1 mouse cellular context compared by ENCODE assay signal in the genomic region with DNA sequence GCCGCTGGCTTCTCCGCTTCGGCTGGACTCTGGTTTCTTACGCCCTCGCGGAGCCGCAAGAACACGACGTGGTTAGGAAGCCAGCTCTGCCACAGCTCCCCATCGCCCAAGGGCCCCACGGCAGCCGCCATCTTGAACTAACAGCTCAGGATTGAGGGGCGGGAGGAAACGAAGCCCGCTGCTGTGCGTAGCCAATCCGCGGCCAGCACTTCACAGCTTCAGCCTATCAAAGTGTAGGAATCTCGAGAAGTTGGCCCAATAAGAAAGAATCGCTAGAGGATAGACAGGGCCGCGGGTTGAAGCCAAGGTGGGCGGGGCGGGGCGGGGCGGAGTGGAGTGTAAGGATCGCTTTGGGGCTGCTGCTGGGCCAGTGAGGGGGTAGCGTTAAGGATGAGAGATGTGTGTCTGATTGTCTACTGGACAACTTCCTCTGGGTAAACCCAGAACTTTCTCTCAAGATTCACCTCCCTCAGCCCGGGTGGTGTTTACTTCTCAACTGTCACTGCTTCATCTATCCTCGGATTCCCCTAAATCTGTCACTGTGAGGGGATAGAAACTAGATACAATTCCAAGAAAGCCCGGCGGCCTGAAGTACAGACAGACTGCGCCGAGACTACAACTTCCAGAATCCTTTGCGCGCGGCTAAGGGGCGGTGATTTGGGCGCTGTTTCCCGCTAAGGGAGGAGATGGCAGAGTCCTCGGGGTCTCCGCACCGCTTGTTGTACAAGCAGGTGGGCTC.
A peak's percentile ranks its signal among the peaks of the same experiment; 100 is the strongest.
TF ChIP-seq lines count a peak whose summit lies in the region.

Gene Nup88, minus strand, starts transcription at position 153 of the 739 bp plus-strand sequence.
Gene Rpain, plus strand, starts transcription at position 393 of the 739 bp plus-strand sequence.

TF ChIP-seq in CH12.LX, 34 proteins besides CTCF, POLR2A, EP300 and RAD21 (continued from another document):
- peak; percentile 95 for TF ChIP-seq NELFE (IDR thresholded peaks at IDR 0.05; ENCODE audit: low read depth, low read length)
- peak; percentile 85 for TF ChIP-seq CHD2 (IDR thresholded peaks at IDR 0.05; ENCODE audit: low read length)
- TF ChIP-seq E2F4 (IDR thresholded peaks at IDR 0.05; ENCODE audit: insufficient replicate concordance, low read depth, low read length) = peak; percentile 86; the same call in 1 of the 2 replicates
- TF ChIP-seq ZNF384 (IDR thresholded peaks at IDR 0.05; ENCODE audit: low read depth, low read length) = no peak
- TF ChIP-seq IRF4 (IDR thresholded peaks at IDR 0.05; ENCODE audit: low read depth, low read length) = peak; percentile 43; the same call in 1 of the 2 replicates
- TF ChIP-seq ZC3H11A (IDR thresholded peaks at IDR 0.05; ENCODE audit: low read depth, low read length) = no peak
- TF ChIP-seq JUND (conservative IDR thresholded peaks at IDR 0.05; ENCODE audit: low read depth, low read length) = no peak
- no peak for TF ChIP-seq UBTF (IDR thresholded peaks at IDR 0.05; ENCODE audit: low read depth, low read length)
- TF ChIP-seq ZMIZ1 (IDR thresholded peaks at IDR 0.05; ENCODE audit: low read depth, low read length) = peak; percentile 80; the same call in 1 of the 2 replicates
- peak; percentile 50; the same call in 1 of the 2 replicates for TF ChIP-seq MAX (IDR thresholded peaks at IDR 0.05; ENCODE audit: low read length)
- no peak for TF ChIP-seq USF2 (conservative IDR thresholded peaks at IDR 0.05; ENCODE audit: low read depth, low read length)
- TF ChIP-seq JUN (IDR thresholded peaks at IDR 0.05; ENCODE audit: insufficient read depth, low read depth, low read length) = no peak
- TF ChIP-seq GABPA (IDR thresholded peaks at IDR 0.05; ENCODE audit: insufficient replicate concordance, low read depth, low read length) = no peak; the same call in 1 of the 2 replicates
- TF ChIP-seq ELF1 (IDR thresholded peaks at IDR 0.05; ENCODE audit: low read depth, low read length) = peak; percentile 54; the same call in 1 of the 2 replicates
- TF ChIP-seq HCFC1 (IDR thresholded peaks at IDR 0.05; ENCODE audit: low read depth, low read length) = peak; percentile 93
- TF ChIP-seq USF1 (IDR thresholded peaks at IDR 0.05; ENCODE audit: low read depth, low read length) = no peak
- no peak for TF ChIP-seq MAFK (IDR thresholded peaks at IDR 0.05; ENCODE audit: insufficient replicate concordance, low read length)
- no peak for TF ChIP-seq RCOR1 (conservative IDR thresholded peaks at IDR 0.05; ENCODE audit: low read depth, low read length)
- TF ChIP-seq MEF2A (IDR thresholded peaks at IDR 0.05; ENCODE audit: borderline replicate concordance, low read depth, low read length) = peak; percentile 38; the same call in 1 of the 2 replicates
- peak; percentile 89; the same call in 1 of the 2 replicates for TF ChIP-seq KAT2A (IDR thresholded peaks at IDR 0.05; ENCODE audit: insufficient replicate concordance, low read length)
- peak; percentile 85 for TF ChIP-seq TBP (conservative IDR thresholded peaks at IDR 0.05; ENCODE audit: low read depth, low read length)
- TF ChIP-seq NRF1 (IDR thresholded peaks at IDR 0.05; ENCODE audit: low read depth, low read length) = peak; percentile 55; the same call in 1 of the 2 replicates
- TF ChIP-seq ETS1 (conservative IDR thresholded peaks at IDR 0.05; ENCODE audit: low read depth, low read length) = 0 out of 2 replicates have a peak, but pooled peaks have one; percentile 18
- no peak for TF ChIP-seq SMC3 (IDR thresholded peaks at IDR 0.05; ENCODE audit: low read depth, low read length)
- TF ChIP-seq SIN3A (IDR thresholded peaks at IDR 0.05; ENCODE audit: low read length) = peak; percentile 97
- no peak; the same call in 1 of the 2 replicates for TF ChIP-seq POLR2AphosphoS2 (IDR thresholded peaks at IDR 0.05; ENCODE audit: low read depth, low read length)
